Mouse (Mus musculus) lung, embryonic 16.5 days (tissue): Measurements from ENCODE around the gene Gm28230. TPM values are rescaled to one million over a fixed set of nuclear protein-coding genes. Genes with fewer than 3 reads are reported as not detected.

Experiments
- ATAC-seq: fragments of 200-750 bp; cut with Nextera tagmentation; 2 replicates; pipeline ENCODE4 v1.8.0; 2017; ENCODE audit warnings: low read depth, mild to moderate bottlenecking, moderate library complexity
- H3K27ac ChIP-seq: fragments of 300-500 bp; sonication (generic); 2 replicates; pipeline ENCODE4 v1.5.1; 2014; ENCODE audit warnings: mild to moderate bottlenecking, control low read depth, low read length
- H3K27me3 ChIP-seq: fragments of 300-500 bp; sonication (generic); 2 replicates; pipeline ENCODE4 v1.6.1; 2014; ENCODE audit warnings: low read depth, low read length, mixed read lengths; ENCODE audit not compliant: control insufficient read depth, insufficient read depth
- H3K36me3 ChIP-seq: fragments of 300-500 bp; sonication (generic); 2 replicates; pipeline ENCODE4 v1.6.1; 2014; ENCODE audit warnings: low read length; ENCODE audit not compliant: control insufficient read depth, insufficient read depth
- H3K4me1 ChIP-seq: fragments of 300-500 bp; sonication (generic); replicated peaks from 2 replicates; pipeline ENCODE4 v1.6.1; 2014; ENCODE audit warnings: low read length, mixed read lengths; ENCODE audit not compliant: control insufficient read depth, insufficient read depth
- H3K4me2 ChIP-seq: fragments of 300-500 bp; sonication (generic); 2 replicates; pipeline ENCODE4 v1.6.1; 2014; ENCODE audit warnings: low read depth, low read length, control low read depth
- H3K4me3 ChIP-seq: fragments of 300-500 bp; sonication (generic); 2 replicates; pipeline ENCODE4 v1.5.1; 2014; ENCODE audit warnings: mild to moderate bottlenecking, low read length, control low read depth
- H3K9ac ChIP-seq: fragments of 300-500 bp; sonication (generic); 2 replicates; pipeline ENCODE4 v1.6.1; 2014; ENCODE audit warnings: low read length, control low read depth
- H3K9me3 ChIP-seq: fragments of 300-500 bp; sonication (generic); 2 replicates; pipeline ENCODE4 v1.6.1; 2016; ENCODE audit warnings: low read length; ENCODE audit not compliant: control insufficient read depth
- WGBS: fragments of 180-500 bp; shearing (Covaris S2); extraction: QIAGEN DNeasy Blood & Tissue Kit; methylation state at CpG from one replicate; pipeline ENCODE4 v1.1.7; 2014; 5-methylcytosine and 5-hydroxymethylcytosine counted together
- polyA plus RNA-seq: library from polyadenylated mRNA; unstranded; fragments of >200 nt; fragmentation: Nextera tagmentation; extraction: Ambion mirVana; gene quantifications from 2 replicates; pipeline ENCODE4 v1.2.1, GENCODE M21; 2015

The Gm28230 gene
- polyA plus RNA-seq, 1 experiment from 2014 or later, result not detected

DNA sequence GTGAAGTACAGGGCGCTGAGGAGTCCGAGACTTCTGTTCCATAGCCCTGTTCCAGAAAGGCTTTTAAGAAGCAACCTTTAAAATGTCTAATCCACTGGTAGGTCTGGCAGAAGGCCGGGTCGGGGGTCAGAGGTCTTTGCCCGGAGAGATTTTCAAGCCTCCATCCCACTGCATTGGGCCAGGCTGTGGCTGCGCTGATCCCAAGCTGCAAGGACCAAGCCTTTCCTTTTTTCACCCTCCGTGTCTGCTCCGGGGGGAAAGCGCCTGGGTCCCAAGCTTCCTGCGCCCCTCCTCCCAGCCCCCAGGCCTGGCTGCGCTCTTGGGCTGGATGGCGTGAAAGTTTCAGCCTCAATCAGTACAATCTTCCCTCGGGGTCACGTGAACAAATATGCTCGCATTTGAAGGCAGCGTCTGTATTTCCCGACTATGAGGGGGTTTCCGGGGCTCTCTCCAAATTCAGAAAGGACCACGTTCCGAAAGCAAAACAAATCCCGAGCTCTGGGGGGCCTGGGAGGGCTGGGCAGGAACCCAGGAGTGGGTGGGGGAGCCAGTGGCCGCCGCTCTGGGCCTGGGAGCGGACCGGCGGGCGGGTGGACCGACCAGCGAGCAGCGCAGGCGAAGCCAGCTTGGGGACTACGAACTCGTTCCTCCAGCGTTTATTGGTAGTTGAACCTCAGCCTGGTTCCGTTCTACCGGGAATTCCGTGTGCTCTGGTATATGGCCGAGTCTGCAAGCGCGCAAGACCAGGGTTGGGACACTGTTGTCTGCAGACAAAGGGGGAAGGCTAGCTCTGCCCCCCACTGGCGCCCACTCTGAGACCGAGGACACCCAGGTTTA is 9.5 kb downstream of the Gm28230 start:
- Histone ChIP-seq H3K4me2 (peak overlapping the region; percentile 31), H3K36me3 (no peaks in the 10 kb centered on the region), H3K27me3 (peaks cover 98% of the 10 kb centered on the region), H3K27ac (no peak overlapping the region), H3K9ac (no peak overlapping the region), H3K4me3 (peak overlapping the region; percentile 28), H3K4me1 (peaks cover 3% of the 10 kb centered on the region; the same call in 1 of the 2 replicates), H3K9me3 (no peaks in the 10 kb centered on the region)
- no peak for ATAC-seq
- under 1% methylated on average over 42 of the region's 42 CpGs for WGBS

DNA sequence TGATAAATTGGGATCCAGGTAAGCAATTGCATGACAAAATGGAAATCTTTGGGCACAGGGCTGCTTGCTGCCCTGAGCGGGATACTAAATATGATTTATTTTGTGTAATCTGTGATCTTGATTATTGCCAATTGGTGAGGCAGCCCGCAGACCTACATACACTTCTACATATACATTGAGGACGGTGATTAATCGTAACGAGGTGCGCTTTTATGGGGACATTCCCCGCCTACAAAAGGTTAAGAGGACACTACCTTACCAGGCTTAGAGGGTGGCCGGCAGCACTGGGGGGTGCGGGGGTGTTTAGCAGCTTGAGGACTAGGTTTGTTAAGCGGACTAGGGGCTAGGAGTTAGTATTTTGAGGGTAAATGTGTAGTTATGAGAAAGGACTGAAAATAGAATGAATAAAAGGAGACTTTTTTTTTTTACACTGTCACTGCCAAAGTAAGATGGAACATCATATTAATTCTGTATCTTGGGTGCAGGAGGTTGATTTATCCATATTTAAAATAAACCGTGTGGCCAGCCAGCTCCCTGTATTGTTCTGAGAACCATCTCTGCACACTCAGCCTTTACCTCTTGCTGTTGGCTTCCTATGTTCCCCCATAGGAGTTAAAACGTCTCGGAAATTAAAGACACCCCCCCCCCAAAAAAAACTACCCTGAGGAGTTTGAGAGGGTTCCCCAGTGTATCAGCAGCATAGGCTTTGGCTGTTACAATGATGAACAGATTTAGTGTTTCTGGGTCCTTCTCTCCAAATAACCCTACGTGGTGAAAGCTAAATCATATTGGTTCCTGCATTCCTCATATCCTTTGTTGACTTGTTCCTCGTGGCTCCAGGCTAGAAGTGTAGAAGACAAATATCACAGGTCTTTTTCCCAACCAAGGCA is 10.4 kb downstream of the Gm28230 start:
- Histone ChIP-seq H3K9me3 (no peaks in the 10 kb centered on the region), H3K4me2 (no peak overlapping the region), H3K27me3 (peaks cover 99% of the 10 kb centered on the region), H3K27ac (no peak overlapping the region), H3K36me3 (no peaks in the 10 kb centered on the region), H3K4me3 (no peak overlapping the region), H3K9ac (no peak overlapping the region), H3K4me1 (peaks cover 3% of the 10 kb centered on the region; the same call in 1 of the 2 replicates)
- WGBS, result 2% methylated on average over 15 of the region's 15 CpGs
- ATAC-seq, result no peak

DNA sequence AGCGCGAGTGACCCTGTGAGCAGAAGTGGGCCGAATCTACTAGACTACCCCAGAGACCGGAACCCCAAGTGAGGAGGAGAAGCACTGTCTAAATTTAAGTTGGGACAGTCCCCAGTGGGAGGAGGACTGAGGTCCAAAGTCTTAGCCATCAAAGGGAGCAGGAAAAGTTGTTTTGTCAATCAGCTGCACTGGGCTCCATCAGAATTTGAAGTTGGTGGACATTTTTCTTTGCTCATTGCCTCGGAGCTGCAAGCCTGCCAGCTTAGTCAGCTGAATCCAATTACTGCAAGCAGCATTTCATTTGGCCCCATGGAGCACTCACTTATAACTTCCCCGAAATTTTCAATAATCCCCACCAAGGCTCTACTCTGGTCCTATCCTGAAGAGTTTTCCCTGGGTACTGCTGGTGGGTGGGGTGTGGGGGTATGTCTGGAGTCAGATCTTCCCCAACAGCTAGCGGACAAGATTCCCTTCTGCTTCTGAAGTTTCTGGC is 11.1 kb downstream of the Gm28230 start:
- H3K9ac ChIP-seq, result no peak overlapping the region
- no peak for ATAC-seq
- H3K27me3 ChIP-seq, result peaks cover 97% of the 10 kb centered on the region
- WGBS, result 7% methylated on average over 7 of the region's 7 CpGs
- H3K27ac ChIP-seq, result no peak overlapping the region
- no peaks in the 10 kb centered on the region for H3K36me3 ChIP-seq
- H3K4me3 ChIP-seq, result no peak overlapping the region
- H3K9me3 ChIP-seq, result no peaks in the 10 kb centered on the region
- no peak overlapping the region for H3K4me2 ChIP-seq
- H3K4me1 ChIP-seq, result peaks cover 3% of the 10 kb centered on the region; the same call in 1 of the 2 replicates

DNA sequence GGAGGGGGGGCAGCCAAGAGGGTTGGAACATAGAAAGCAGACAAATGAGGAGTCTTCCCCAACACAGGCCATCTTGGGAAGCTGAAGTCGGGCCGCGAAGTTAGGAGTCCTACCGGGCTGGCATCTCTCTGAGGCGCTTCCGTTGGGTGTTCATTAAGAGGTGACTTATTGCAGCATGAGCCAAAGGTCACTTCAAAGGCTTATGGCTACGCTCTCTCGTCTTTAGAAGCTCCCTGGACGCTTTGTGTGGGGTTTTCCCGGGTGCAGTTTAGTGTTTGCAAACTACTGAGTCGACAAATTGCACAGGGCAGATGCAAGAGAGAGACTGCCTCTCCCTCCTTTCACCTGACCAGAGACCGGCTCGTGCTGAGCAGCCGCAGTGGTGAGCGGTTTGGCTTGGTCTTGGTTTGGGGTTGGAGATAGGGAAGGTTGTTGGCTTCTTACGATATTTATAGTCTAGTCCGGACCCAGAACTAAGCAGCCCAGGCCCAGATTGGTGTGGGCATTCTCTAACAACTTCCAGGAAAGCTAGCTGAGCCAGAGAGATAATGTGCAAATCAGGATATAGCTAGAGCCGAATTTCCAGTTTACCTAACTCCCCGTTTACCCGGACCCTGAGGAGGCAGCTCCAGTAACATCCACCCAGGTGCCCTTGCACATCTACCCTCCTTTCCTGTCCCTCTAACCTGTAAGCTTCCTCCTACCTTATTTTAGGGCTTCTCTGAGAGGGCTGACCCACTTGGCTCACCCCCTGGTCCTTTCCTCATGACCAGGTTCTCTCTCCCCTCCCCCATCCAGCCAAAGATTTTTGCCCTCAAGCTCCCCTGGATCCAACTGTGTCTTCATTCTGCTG is 12.3 kb downstream of the Gm28230 start:
- H3K9ac ChIP-seq, result no peak overlapping the region
- H3K9me3 ChIP-seq, result no peaks in the 10 kb centered on the region
- WGBS, result 0% methylated on average over 20 of the region's 20 CpGs
- no peak overlapping the region for H3K27ac ChIP-seq
- H3K27me3 ChIP-seq, result peaks cover 95% of the 10 kb centered on the region
- no peak for ATAC-seq
- H3K4me1 ChIP-seq, result peaks cover 3% of the 10 kb centered on the region; the same call in 1 of the 2 replicates
- H3K36me3 ChIP-seq, result no peaks in the 10 kb centered on the region
- no peak overlapping the region for H3K4me2 ChIP-seq
- no peak overlapping the region for H3K4me3 ChIP-seq

DNA sequence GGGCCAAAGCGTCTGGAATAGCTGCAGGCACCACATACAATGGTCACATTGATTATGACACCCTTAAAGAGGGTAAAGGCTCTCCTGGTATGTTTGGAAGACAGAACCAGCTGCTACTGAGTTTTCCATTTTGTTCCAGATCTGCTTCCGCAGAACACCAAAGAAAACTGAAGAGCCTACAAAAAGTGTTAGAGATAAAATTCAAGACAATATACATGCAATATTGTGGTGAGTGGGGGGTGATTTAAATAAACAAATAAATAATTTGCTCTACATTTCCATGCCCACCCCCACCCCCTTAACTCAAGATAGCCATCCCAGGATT is 12.9 kb downstream of the Gm28230 start:
- WGBS, result 7% methylated on average over 2 of the region's 2 CpGs
- Histone ChIP-seq H3K27ac (no peak overlapping the region), H3K4me2 (no peak overlapping the region)

DNA sequence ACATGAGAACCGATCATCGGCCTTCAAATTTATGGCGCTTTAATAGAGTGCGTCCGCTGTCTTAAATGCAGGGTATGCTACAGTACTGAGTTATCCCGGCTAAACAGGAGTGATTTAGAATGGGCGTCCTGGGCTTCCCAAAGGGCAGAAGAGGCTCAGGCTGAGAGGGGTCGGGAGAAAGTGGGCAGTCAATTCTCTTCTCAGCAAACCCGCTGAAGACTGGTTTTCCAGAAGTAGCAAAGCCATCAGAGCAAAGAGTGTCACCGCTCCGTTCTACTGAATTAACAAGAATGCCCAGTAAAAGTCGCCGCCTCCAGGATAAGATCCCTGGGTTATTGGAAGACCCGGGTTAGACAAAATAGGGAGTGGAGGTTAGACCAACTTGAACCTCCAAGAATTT is 13.3 kb downstream of the Gm28230 start:
- H3K27ac ChIP-seq, result no peak overlapping the region
- no peaks in the 10 kb centered on the region for H3K9me3 ChIP-seq
- no peak overlapping the region for H3K9ac ChIP-seq
- no peak overlapping the region for H3K4me2 ChIP-seq
- 4% methylated on average over 14 of the region's 14 CpGs for WGBS
- no peak overlapping the region for H3K4me3 ChIP-seq
- peaks cover 95% of the 10 kb centered on the region for H3K27me3 ChIP-seq
- no peaks in the 10 kb centered on the region for H3K36me3 ChIP-seq
- ATAC-seq, result no peak
- H3K4me1 ChIP-seq, result peaks cover 3% of the 10 kb centered on the region; the same call in 1 of the 2 replicates

More for the DNA sequence above, 12.9 kb downstream of the Gm28230 start:
- H3K4me1 ChIP-seq, result peaks cover 3% of the 10 kb centered on the region; the same call in 1 of the 2 replicates
- H3K9ac ChIP-seq, result no peak overlapping the region
- peaks cover 95% of the 10 kb centered on the region for H3K27me3 ChIP-seq
- no peaks in the 10 kb centered on the region for H3K36me3 ChIP-seq
- no peak overlapping the region for H3K4me3 ChIP-seq
- ATAC-seq, result no peak
- no peaks in the 10 kb centered on the region for H3K9me3 ChIP-seq

DNA sequence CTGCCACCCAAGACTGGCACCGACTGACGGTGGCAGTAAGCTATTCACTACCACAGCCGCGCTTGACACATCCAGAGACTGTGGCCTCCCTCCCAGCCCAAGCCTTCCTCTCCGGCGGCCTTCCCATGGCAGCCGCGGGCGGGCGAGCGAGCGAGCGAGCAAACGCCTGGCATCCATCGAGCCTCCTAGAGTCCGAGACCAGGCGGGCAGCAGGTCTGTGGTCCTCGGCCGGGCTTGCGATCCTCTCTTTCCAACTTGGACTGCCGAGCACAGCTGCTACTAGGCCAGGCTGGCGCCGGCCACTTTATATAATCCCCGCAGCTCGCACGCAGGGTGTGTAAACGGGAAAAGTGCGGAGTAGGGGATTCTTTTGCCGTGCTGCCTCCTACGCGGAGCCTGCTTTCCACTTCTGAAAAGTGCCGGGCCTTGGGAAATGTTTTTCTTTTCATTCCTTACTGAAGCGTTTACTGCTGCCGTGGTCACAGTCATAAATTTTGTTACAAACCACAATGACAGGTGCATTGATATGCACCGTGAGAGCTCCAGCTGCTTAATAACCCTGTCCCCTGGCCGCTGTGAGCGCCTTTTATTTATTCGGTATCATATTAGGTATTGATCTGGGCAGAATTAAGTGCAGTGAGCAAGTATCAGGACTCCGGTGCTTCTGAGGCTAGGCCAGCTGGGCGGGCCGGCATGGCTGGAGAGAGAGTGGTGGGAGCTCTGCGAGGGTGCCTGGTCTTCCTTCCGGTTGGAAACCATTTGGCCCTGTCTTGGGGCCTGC is 14.0 kb downstream of the Gm28230 start:
- Histone ChIP-seq H3K4me3 (no peak overlapping the region), H3K36me3 (no peaks in the 10 kb centered on the region), H3K9me3 (no peaks in the 10 kb centered on the region), H3K4me1 (peaks cover 3% of the 10 kb centered on the region; the same call in 1 of the 2 replicates), H3K4me2 (no peak overlapping the region), H3K9ac (no peak overlapping the region), H3K27me3 (peaks cover 95% of the 10 kb centered on the region), H3K27ac (no peak overlapping the region)
- 2% methylated on average over 43 of the region's 43 CpGs for WGBS
- ATAC-seq, result no peak

DNA sequence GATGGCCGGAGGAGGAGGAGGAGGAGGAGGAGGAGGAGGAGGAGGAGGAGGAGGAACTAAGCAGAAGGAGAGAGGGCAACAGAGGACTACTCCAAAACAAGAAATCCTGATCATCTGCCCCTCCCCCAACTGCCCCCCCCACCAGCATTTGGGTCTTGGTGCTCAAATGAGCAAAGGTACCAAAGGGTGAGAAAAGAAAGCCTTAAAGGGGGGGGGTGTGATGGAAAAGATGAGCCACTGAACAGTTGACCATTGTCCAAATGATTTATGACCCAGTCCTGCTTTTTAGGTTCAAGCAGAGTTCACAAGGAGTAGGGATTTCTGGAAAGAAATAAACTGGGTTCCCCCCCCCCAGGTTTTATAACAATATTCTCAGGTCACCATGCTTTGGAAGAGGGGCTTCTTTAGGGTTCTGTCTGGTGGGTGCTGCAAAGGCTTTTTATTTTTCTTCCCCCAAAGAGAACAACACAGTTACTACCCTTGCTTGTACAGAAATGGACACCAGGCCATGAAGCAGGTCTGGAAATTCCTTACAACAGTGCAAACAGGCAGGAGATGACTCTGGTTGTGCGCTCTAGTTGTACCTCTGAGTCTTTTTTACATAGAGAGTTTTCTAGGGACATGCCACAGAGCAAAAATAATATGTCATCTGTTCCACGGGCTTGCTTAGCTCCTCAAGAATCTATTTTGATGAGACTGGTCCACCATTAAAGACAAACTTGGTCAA is 14.9 kb downstream of the Gm28230 start:
- peaks cover 95% of the 10 kb centered on the region for H3K27me3 ChIP-seq
- H3K27ac ChIP-seq, result no peak overlapping the region
- no peaks in the 10 kb centered on the region for H3K36me3 ChIP-seq
- peaks cover under 1% of the 10 kb centered on the region; the same call in 1 of the 2 replicates for H3K4me1 ChIP-seq
- 29% methylated on average over 2 of the region's 3 CpGs for WGBS
- ATAC-seq, result no peak
- no peak overlapping the region for H3K9ac ChIP-seq
- H3K9me3 ChIP-seq, result no peaks in the 10 kb centered on the region
- no peak overlapping the region for H3K4me3 ChIP-seq
- H3K4me2 ChIP-seq, result no peak overlapping the region
